Mouse (Mus musculus) MEL (cell line): ENCODE measurements around the gene Ankrd39. TPM values are rescaled to one million over a fixed set of nuclear protein-coding genes. Genes with fewer than 3 reads are reported as not detected.

Source experiments
- DNase-seq: peaks from one replicate; pipeline ENCODE4 v3.0.0; 2011; ENCODE audit warnings: low read depth, low spot score
- H3K27ac ChIP-seq: 2 replicates; pipeline ENCODE4 v1.5.1; 2012; ENCODE audit warnings: low read depth, mild to moderate bottlenecking, control low read depth, low read length, moderate library complexity; ENCODE audit not compliant: control insufficient read depth
- H3K27me3 ChIP-seq, 2 experiments: fragments of 150-350 bp in 1 of 2; sonication (generic) in 1 of 2; 2 replicates each; pipeline ENCODE4 v1.6.1; 2012; ENCODE audit warnings: low read length in 2 of 2, mild to moderate bottlenecking in 2 of 2, improper control_type of control experiment in 1 of 2, moderate library complexity in 1 of 2; ENCODE audit not compliant: insufficient read depth in 2 of 2, control insufficient read depth in 1 of 2
- H3K36me3 ChIP-seq, 2 experiments: 2 replicates each; pipeline ENCODE4 v1.6.1; 2012 to 2014; ENCODE audit warnings: low read length in 2 of 2, improper control_type of control experiment in 1 of 2, inconsistent platforms in 1 of 2, mild to moderate bottlenecking in 1 of 2; ENCODE audit not compliant: insufficient read depth in 2 of 2, control insufficient read depth in 1 of 2
- H3K4me1 ChIP-seq, 2 experiments: fragments of 150-350 bp in 1 of 2; sonication (generic) in 1 of 2; 2 replicates each; pipeline ENCODE4 v1.6.1; 2012; ENCODE audit warnings: low read length in 2 of 2, improper control_type of control experiment in 1 of 2, mild to moderate bottlenecking in 1 of 2; ENCODE audit not compliant: insufficient read depth in 2 of 2, control insufficient read depth in 1 of 2
- H3K4me3 ChIP-seq, 2 experiments: fragments of 150-350 bp in 1 of 2; sonication (generic) in 1 of 2; 2 replicates each; pipeline ENCODE4 v1.5.1; 2012; ENCODE audit warnings: low read depth in 2 of 2, low read length in 2 of 2, mild to moderate bottlenecking in 2 of 2, moderate library complexity in 2 of 2, control low read depth in 1 of 2, improper control_type of control experiment in 1 of 2; ENCODE audit not compliant: control insufficient read depth in 1 of 2, insufficient read depth in 1 of 2
- H3K79me2 ChIP-seq: 2 replicates; pipeline ENCODE4 v1.6.1; 2012; ENCODE audit warnings: mild to moderate bottlenecking, low read length, moderate library complexity; ENCODE audit not compliant: control insufficient read depth, poor library complexity, insufficient read depth
- H3K9ac ChIP-seq: 2 replicates; pipeline ENCODE4 v1.6.1; 2012; ENCODE audit warnings: low read depth, mild to moderate bottlenecking, control low read depth, low read length, moderate library complexity; ENCODE audit not compliant: control insufficient read depth, poor library complexity, severe bottlenecking
- H3K9me3 ChIP-seq: fragments of 150-350 bp; sonication (generic); replicated peaks from 2 replicates; pipeline ENCODE4 v1.6.1; 2012; ENCODE audit warnings: mild to moderate bottlenecking, low read length, improper control_type of control experiment, moderate library complexity; ENCODE audit not compliant: insufficient read depth
- BHLHE40 ChIP-seq: IDR thresholded peaks from 2 replicates; pipeline ENCODE4 v1.6.1; 2012; ENCODE audit warnings: low read depth, mild to moderate bottlenecking, inconsistent platforms, low read length, improper control_type of control experiment, borderline replicate concordance
- CHD1 ChIP-seq: IDR thresholded peaks from 2 replicates; pipeline ENCODE4 v1.6.1; 2012; ENCODE audit warnings: low read depth, mild to moderate bottlenecking, inconsistent platforms, low read length, improper control_type of control experiment
- CHD2 ChIP-seq: IDR thresholded peaks from 2 replicates; pipeline ENCODE4 v1.6.1; 2011; ENCODE audit warnings: low read length, improper control_type of control experiment
- E2F4 ChIP-seq: IDR thresholded peaks from 2 replicates; pipeline ENCODE4 v1.6.1; 2011; ENCODE audit warnings: low read depth, low read length, improper control_type of control experiment, borderline replicate concordance
- ELF1 ChIP-seq: IDR thresholded peaks from 2 replicates; pipeline ENCODE4 v1.6.1; 2014; ENCODE audit warnings: low read depth, mild to moderate bottlenecking, inconsistent platforms, low read length, improper control_type of control experiment, moderate library complexity
- GABPA ChIP-seq: IDR thresholded peaks from 2 replicates; pipeline ENCODE4 v1.6.1; 2012; ENCODE audit warnings: low read depth, mild to moderate bottlenecking, inconsistent platforms, low read length, improper control_type of control experiment, moderate library complexity
- GATA1 ChIP-seq: IDR thresholded peaks from 2 replicates; pipeline ENCODE4 v1.6.1; 2011; ENCODE audit warnings: low read depth, low read length, improper control_type of control experiment
- HCFC1 ChIP-seq: IDR thresholded peaks from 2 replicates; pipeline ENCODE4 v1.6.1; 2012; ENCODE audit warnings: low read depth, mild to moderate bottlenecking, inconsistent platforms, low read length, improper control_type of control experiment, moderate library complexity
- KAT2A ChIP-seq: conservative IDR thresholded peaks from 2 replicates; pipeline ENCODE4 v1.6.1; 2012; ENCODE audit warnings: low read depth, low read length, improper control_type of control experiment, inconsistent platforms
- MAFK ChIP-seq: IDR thresholded peaks from 2 replicates; pipeline ENCODE4 v1.6.1; 2011; ENCODE audit warnings: low read depth, mild to moderate bottlenecking, low read length, improper control_type of control experiment, borderline replicate concordance
- MXI1 ChIP-seq: IDR thresholded peaks from 2 replicates; pipeline ENCODE4 v1.6.1; 2011; ENCODE audit warnings: mild to moderate bottlenecking, low read depth, low read length, improper control_type of control experiment
- MYB ChIP-seq: IDR thresholded peaks from 2 replicates; pipeline ENCODE4 v1.6.1; 2011; ENCODE audit warnings: mild to moderate bottlenecking, low read depth, low read length, improper control_type of control experiment
- MYC ChIP-seq: IDR thresholded peaks from 2 replicates; pipeline ENCODE4 v1.6.1; 2011; ENCODE audit warnings: low read depth, mild to moderate bottlenecking, low read length, improper control_type of control experiment, moderate library complexity
- NELFE ChIP-seq: IDR thresholded peaks from 2 replicates; pipeline ENCODE4 v1.6.1; 2011; ENCODE audit warnings: low read depth, low read length, improper control_type of control experiment
- POLR2AphosphoS2 ChIP-seq: IDR thresholded peaks from 2 replicates; pipeline ENCODE4 v1.6.1; 2011; ENCODE audit warnings: low read length, improper control_type of control experiment
- POLR2AphosphoS5 ChIP-seq: IDR thresholded peaks from 2 replicates; pipeline ENCODE4 v1.6.1; 2012; ENCODE audit warnings: low read depth, borderline replicate concordance, mild to moderate bottlenecking, inconsistent platforms, low read length, moderate library complexity, mixed read lengths
- RAD21 ChIP-seq: IDR thresholded peaks from 2 replicates; pipeline ENCODE4 v1.6.1; 2011; ENCODE audit warnings: mild to moderate bottlenecking, low read depth, low read length, improper control_type of control experiment
- SIN3A ChIP-seq: IDR thresholded peaks from 2 replicates; pipeline ENCODE4 v1.6.1; 2012; ENCODE audit warnings: low read length, improper control_type of control experiment, inconsistent platforms
- TAL1 ChIP-seq: IDR thresholded peaks from 2 replicates; pipeline ENCODE4 v1.6.1; 2012; ENCODE audit warnings: mild to moderate bottlenecking, inconsistent platforms, low read length, moderate library complexity, mixed read lengths
- TCF12 ChIP-seq: IDR thresholded peaks from 2 replicates; pipeline ENCODE4 v1.6.1; 2014; ENCODE audit warnings: low read depth, mild to moderate bottlenecking, inconsistent platforms, low read length, improper control_type of control experiment, moderate library complexity
- UBTF ChIP-seq: IDR thresholded peaks from 2 replicates; pipeline ENCODE4 v1.6.1; 2012; ENCODE audit warnings: low read depth, mild to moderate bottlenecking, inconsistent platforms, low read length, improper control_type of control experiment, moderate library complexity, borderline replicate concordance; ENCODE audit not compliant: insufficient read depth
- USF1 ChIP-seq: IDR thresholded peaks from 2 replicates; pipeline ENCODE4 v1.6.1; 2014; ENCODE audit warnings: low read depth, mild to moderate bottlenecking, inconsistent platforms, low read length, improper control_type of control experiment, moderate library complexity
- USF2 ChIP-seq, 2 experiments: IDR thresholded peaks; 2 replicates each; pipeline ENCODE4 v1.6.1; 2011 to 2012; ENCODE audit warnings: improper control_type of control experiment in 2 of 2, low read length in 2 of 2, borderline replicate concordance in 1 of 2, inconsistent platforms in 1 of 2, low read depth in 1 of 2, mild to moderate bottlenecking in 1 of 2; ENCODE audit not compliant: insufficient read depth in 1 of 2
- ZKSCAN1 ChIP-seq: IDR thresholded peaks from 2 replicates; pipeline ENCODE4 v1.6.1; 2012; ENCODE audit warnings: low read depth, mild to moderate bottlenecking, inconsistent platforms, low read length, improper control_type of control experiment, moderate library complexity
- ZNF384 ChIP-seq: IDR thresholded peaks from 2 replicates; pipeline ENCODE4 v1.6.1; 2012; ENCODE audit warnings: low read depth, mild to moderate bottlenecking, inconsistent platforms, low read length, improper control_type of control experiment
- polyA plus RNA-seq, 2 experiments: library from polyadenylated mRNA; stranded (reverse) in 1 of 2; unstranded in 1 of 2; fragments of >175 nt in 1 of 2; fragments of >200 nt in 1 of 2; gene quantifications; 2 replicates each; pipeline versions ENCODE4 v1.2.1 to v1.2.4; 2012; ENCODE audit warnings: low replicate concordance in 2 of 2, low read depth in 1 of 2; ENCODE audit not compliant: insufficient read length in 2 of 2, insufficient read depth in 1 of 2, missing spikeins in 1 of 2
- total RNA-seq: library from RNA; depleted of rRNA; stranded (reverse); fragments of 300-350 nt; gene quantifications from 2 replicates; pipeline ENCODE4 v1.2.3, GENCODE M21; 2012

The Ankrd39 gene
- total and polyA plus RNA-seq, 3 experiments, result 9.7 to 14.4 TPM; not detected in 1

DNA sequence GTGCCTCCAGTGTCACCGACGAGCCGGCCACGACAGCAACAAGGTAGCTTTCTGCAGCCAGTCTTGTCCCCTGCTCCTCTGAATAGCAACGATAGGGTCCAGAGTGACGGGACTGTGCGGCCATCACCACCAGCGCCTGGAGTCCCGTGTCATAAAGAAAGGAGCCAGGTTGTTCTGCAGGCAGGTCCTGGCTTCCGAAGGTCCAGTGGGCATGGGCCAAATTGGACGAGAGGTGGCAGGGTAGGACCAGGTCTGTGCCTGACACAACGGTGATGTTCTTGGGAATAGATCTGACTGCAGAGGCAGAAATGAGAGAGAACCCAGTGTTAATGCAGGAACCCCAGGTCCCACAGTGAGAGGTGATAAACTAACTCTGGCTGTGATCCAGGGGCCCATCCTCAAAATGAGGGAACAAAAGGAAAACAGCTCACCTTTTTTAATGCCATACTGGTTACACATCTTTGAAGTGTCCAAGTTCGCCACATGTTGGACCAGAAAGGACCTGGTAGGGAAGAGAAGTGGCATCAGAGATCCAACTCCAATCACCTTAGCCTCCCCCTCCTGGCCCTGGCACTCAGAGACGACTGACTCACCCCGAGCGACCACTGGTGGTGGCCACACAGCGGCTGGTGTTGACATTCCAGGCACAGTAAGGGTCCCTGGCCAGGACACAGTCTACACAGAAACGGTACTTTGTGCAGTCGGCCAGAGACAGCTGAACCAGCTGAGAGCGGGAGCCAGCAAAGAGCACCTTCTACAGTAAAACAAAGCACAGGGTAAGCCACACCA is 3.0 kb upstream of the Ankrd39 start:
- no peaks in the 10 kb centered on the region for H3K36me3 ChIP-seq
- no peak overlapping the region for H3K4me3 ChIP-seq
- peaks cover 3% of the 10 kb centered on the region; the same call in 1 of the 2 replicates for H3K79me2 ChIP-seq
- TF ChIP-seq MXI1 (no peak), E2F4 (no peak), ZKSCAN1 (no peak), MYB (no peak), ELF1 (no peak), GABPA (no peak), USF1 (no peak), ZNF384 (no peak), TAL1 (no peak)
- no peaks in the 10 kb centered on the region for H3K27me3 ChIP-seq
- no peaks in the 10 kb centered on the region for H3K9me3 ChIP-seq
- no peak overlapping the region for H3K9ac ChIP-seq
- no peak for DNase-seq
- H3K4me1 ChIP-seq, result peaks cover 0 to 3% of the 10 kb centered on the region in 2 experiments; a peak in 3 of 4 replicates
- H3K27ac ChIP-seq, result no peak overlapping the region

DNA sequence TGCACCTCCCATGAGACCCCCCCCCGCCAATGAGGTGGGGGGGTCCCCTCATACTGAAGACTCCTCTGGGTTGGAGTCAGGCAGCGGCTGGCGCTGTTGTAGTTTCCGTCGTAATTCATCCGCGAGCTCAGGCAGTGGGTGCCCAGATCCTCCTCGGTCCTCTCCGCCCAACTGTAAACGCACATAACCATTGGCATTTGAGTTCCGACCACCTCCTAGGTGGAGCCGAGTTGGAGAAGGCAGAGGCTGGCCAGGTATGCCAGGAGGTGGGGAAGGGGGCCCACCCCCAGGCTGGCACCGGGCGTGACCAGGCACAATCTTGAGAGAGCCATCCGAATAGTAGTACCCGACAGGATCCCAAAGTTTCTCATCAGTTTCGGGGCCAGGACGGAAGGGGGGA is 2.2 kb upstream of the Ankrd39 start:
- no peak overlapping the region for H3K4me3 ChIP-seq
- H3K27ac ChIP-seq, result no peak overlapping the region
- H3K36me3 ChIP-seq, result no peaks in the 10 kb centered on the region
- H3K79me2 ChIP-seq, result peaks cover 4% of the 10 kb centered on the region
- H3K27me3 ChIP-seq, result no peaks in the 10 kb centered on the region
- H3K9ac ChIP-seq, result no peak overlapping the region
- H3K9me3 ChIP-seq, result no peaks in the 10 kb centered on the region
- peaks cover 0 to 3% of the 10 kb centered on the region in 2 experiments; a peak in 3 of 4 replicates for H3K4me1 ChIP-seq
- no peak for DNase-seq
- TF ChIP-seq ZNF384, result no peak
- no peak for TF ChIP-seq RAD21
- TF ChIP-seq BHLHE40, result no peak
- no peak for TF ChIP-seq TCF12
- no peak for TF ChIP-seq NELFE
- no peak for TF ChIP-seq HCFC1
- TF ChIP-seq GATA1, result no peak
- TF ChIP-seq E2F4, result no peak
- no peak for TF ChIP-seq UBTF
- no peak for TF ChIP-seq CHD2
- no peak for TF ChIP-seq KAT2A
- no peak for TF ChIP-seq CHD1
- TF ChIP-seq POLR2AphosphoS2, result no peak
- TF ChIP-seq MAFK, result no peak
- no peak for TF ChIP-seq MYC
- no peak for TF ChIP-seq POLR2AphosphoS5
- TF ChIP-seq USF2 (IDR thresholded peaks at IDR 0.05; ENCODE audit: borderline replicate concordance in 1 of 2, insufficient read depth in 1 of 2, low read depth in 1 of 2, low read length in 2 of 2), result no peak
- TF ChIP-seq SIN3A, result no peak
- TF ChIP-seq ZKSCAN1, result no peak
- TF ChIP-seq, all 39 proteins: peak for 0
